28 mouse cellular contexts compared by ENCODE assay signal in the genomic region with DNA sequence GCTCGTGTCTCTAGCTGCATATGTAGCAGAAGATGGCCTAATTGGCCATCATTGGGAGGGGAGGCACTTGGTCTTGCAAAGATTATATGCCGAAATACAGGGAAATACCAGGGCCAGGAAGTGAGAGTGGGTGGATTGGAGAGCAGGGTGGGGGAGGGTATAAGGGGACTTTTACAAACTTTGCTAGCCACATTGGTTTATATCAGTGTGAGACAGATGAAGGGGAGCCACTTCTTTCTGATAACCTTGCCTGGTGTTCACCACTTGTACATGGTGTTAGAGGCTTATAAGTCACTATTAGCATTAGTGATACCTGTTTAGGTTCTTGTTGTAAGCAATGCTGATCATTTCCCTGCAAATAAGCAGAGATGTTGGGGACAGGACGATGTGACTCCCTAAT. TPM values are rescaled to one million over a fixed set of nuclear protein-coding genes. Genes with fewer than 3 reads are reported as not detected.
"Had no signal": no experiment of that assay in that cellular context is flagged by ENCODE, and none has a peak within 500 bp of the region (broad histone marks: within the 10 kb centered on the region; RNA-seq: fewer than 3 reads in every experiment).

No protein-coding gene starts in this region.

- H3K4me1 ChIP-seq: midbrain, embryonic 12.5 days; midbrain, embryonic 15.5 days; neural tube, embryonic 12.5 days; neural tube, embryonic 15.5 days had no signal

- ATAC-seq: inflammation-experienced regulatory T-cells, adult 6 months; intestine, embryonic 16.5 days; midbrain, embryonic 15.5 days had no signal

- H3K4me3 ChIP-seq: left cerebral cortex, adult 2 months; limb, embryonic 12.5 days; midbrain, embryonic 12.5 days; midbrain, embryonic 15.5 days; neural tube, embryonic 12.5 days; neural tube, embryonic 15.5 days had no signal

- H3K9ac ChIP-seq: limb, embryonic 12.5 days; midbrain, embryonic 12.5 days; midbrain, embryonic 15.5 days; neural tube, embryonic 12.5 days; neural tube, embryonic 15.5 days had no signal

- H3K27ac ChIP-seq: left cerebral cortex, adult 2 months; limb, embryonic 12.5 days; midbrain, embryonic 12.5 days; midbrain, embryonic 15.5 days; neural tube, embryonic 12.5 days; neural tube, embryonic 15.5 days; stomach, postnatal 0 days had no signal

- H3K36me3 ChIP-seq: midbrain, embryonic 12.5 days; midbrain, embryonic 15.5 days; neural tube, embryonic 12.5 days; neural tube, embryonic 15.5 days had no signal

- H3K4me2 ChIP-seq: limb, embryonic 12.5 days; midbrain, embryonic 12.5 days; midbrain, embryonic 15.5 days; neural tube, embryonic 12.5 days; neural tube, embryonic 15.5 days had no signal

- H3K9me3 ChIP-seq: limb, embryonic 12.5 days; midbrain, embryonic 12.5 days; midbrain, embryonic 15.5 days; neural tube, embryonic 12.5 days; neural tube, embryonic 15.5 days had no signal

- DNase-seq: kidney, adult 18-20 months; kidney, adult 9 months; kidney, postnatal 25 days; layer of hippocampus, postnatal 36 days; lung, adult 2 months; lung, postnatal 14 days; lung, postnatal 4 days; right cerebral cortex, adult 18-20 months; right cerebral cortex, postnatal 14 days; right cerebral cortex, postnatal 4 days had no signal

- H3K27me3 ChIP-seq: limb, embryonic 12.5 days; midbrain, embryonic 12.5 days; midbrain, embryonic 15.5 days; neural tube, embryonic 12.5 days; neural tube, embryonic 15.5 days had no signal

RNA-seq across cellular contexts. Expression of a gene that starts 43.5 kb away (rescaled TPM):
- total RNA-seq: layer of hippocampus, adult 8-10 months; layer of hippocampus, postnatal 10 days; layer of hippocampus, postnatal 36 days; left cerebral cortex, adult 2 months; left cerebral cortex, postnatal 10 days; left cerebral cortex, postnatal 36 days; liver, adult 2 months; megakaryocyte, adult 5-6 weeks had no signal
- polyA plus RNA-seq: inflammation-experienced regulatory T-cells, adult 6 months; kidney, embryonic 16.5 days; large intestine, adult 2 months; limb, embryonic 12.5 days; liver, adult 2 months; lung, adult 2 months; midbrain, embryonic 12.5 days; midbrain, embryonic 15.5 days; neural tube, embryonic 12.5 days; neural tube, embryonic 15.5 days; stomach, embryonic 14.5 days; stomach, postnatal 0 days had no signal
